Mouse (Mus musculus) G1E (cell line): ENCODE data around the gene Macrod2. TPM values are rescaled to one million over a fixed set of nuclear protein-coding genes. Genes with fewer than 3 reads are reported as not detected.

Experiments used
- ATAC-seq: 2 replicates; pipeline ENCODE4 v1.8.0; 2016; ENCODE audit warnings: mild to moderate bottlenecking; ENCODE audit not compliant: insufficient number of reproducible peaks, poor library complexity, low FRiP score, severe bottlenecking; ENCODE audit errors: extremely low read depth
- DNase-seq: peaks from one replicate; pipeline ENCODE4 v3.0.0; 2012; ENCODE audit warnings: low spot score
- H3K27me3 ChIP-seq: 2 replicates; pipeline ENCODE4 v1.6.1; 2012; ENCODE audit warnings: mild to moderate bottlenecking, low read length, inconsistent platforms; ENCODE audit not compliant: insufficient read depth
- H3K36me3 ChIP-seq: replicated peaks from 2 replicates; pipeline ENCODE3; 2012; ENCODE audit warnings: mild to moderate bottlenecking, inconsistent platforms
- H3K4me1 ChIP-seq: 2 replicates; pipeline ENCODE4 v1.6.1; 2012; ENCODE audit warnings: low read depth, low read length, inconsistent platforms, mixed read lengths; ENCODE audit not compliant: insufficient read depth
- H3K4me3 ChIP-seq: 2 replicates; pipeline ENCODE4 v1.5.1; 2012; ENCODE audit warnings: low read depth, mild to moderate bottlenecking, inconsistent platforms, low read length, moderate library complexity, mixed read lengths
- H3K9me3 ChIP-seq: replicated peaks from 2 replicates; pipeline ENCODE4 v1.6.1; 2012; ENCODE audit warnings: inconsistent platforms
- CTCF ChIP-seq: IDR thresholded peaks from 2 replicates; pipeline ENCODE4 v1.5.1; 2012; ENCODE audit warnings: low read depth, low read length, inconsistent platforms, mixed read lengths
- GATA1 ChIP-seq: IDR thresholded peaks from 2 replicates; pipeline ENCODE4 v1.6.1; 2012; ENCODE audit warnings: borderline replicate concordance, low read length, inconsistent platforms, mixed read lengths
- GATA2 ChIP-seq: IDR thresholded peaks from 2 replicates; pipeline ENCODE4 v1.6.1; 2012; ENCODE audit warnings: low read depth, low read length, inconsistent platforms, borderline replicate concordance
- POLR2AphosphoS5 ChIP-seq: IDR thresholded peaks from 2 replicates; pipeline ENCODE4 v1.6.1; 2012; ENCODE audit warnings: low read depth, low read length, inconsistent platforms; ENCODE audit not compliant: insufficient replicate concordance
- TAL1 ChIP-seq: conservative IDR thresholded peaks from 2 replicates; pipeline ENCODE4 v1.6.1; 2012; ENCODE audit warnings: low read depth, low read length, inconsistent platforms, mixed read lengths
- polyA plus RNA-seq: library from polyadenylated mRNA; stranded (reverse); fragments of >175 nt; gene quantifications from 2 replicates; pipeline ENCODE4 v1.2.3, GENCODE M21; 2012
- total RNA-seq, 2 experiments: library from RNA; stranded (forward) in 1 of 2; stranded (reverse) in 1 of 2; fragments of 200-1000 nt in 1 of 2; fragments of >200 nt in 1 of 2; fragmentation: Nextera tagmentation in 1 of 2; gene quantifications; 2 replicates each; pipeline ENCODE4 v1.2.3; 2014 to 2017

Gene Macrod2
- total and polyA plus RNA-seq, 3 experiments, result 0.38 TPM; not detected in 2

DNA sequence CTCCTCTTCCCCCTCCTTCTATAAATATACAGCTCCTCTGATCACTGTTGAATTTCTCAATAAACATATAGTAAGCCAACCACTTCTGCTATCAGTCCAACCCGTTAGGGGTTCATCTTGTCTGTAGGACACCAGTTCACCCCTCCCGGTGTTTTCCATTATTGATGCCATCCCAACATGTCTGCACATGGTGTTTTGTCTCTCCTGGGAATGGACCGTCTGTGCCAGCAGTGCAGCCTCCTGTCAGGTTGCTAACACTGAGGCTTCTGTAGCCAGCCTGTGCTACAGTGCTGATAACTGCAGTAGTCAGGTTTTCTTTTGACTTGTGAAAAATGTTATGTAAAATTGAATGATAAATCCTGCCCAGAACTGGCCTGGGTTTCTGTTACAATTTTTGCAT is 1928.0 kb downstream of the Macrod2 start:
- no peaks in the 10 kb centered on the region for H3K36me3 ChIP-seq
- no peak for DNase-seq
- no peaks in the 10 kb centered on the region for H3K27me3 ChIP-seq
- ATAC-seq, result no peak
- H3K9me3 ChIP-seq, result peaks cover 9% of the 10 kb centered on the region
- no peaks in the 10 kb centered on the region for H3K4me1 ChIP-seq
- H3K4me3 ChIP-seq, result no peak overlapping the region
- TF ChIP-seq GATA2 (no peak), CTCF (no peak), TAL1 (no peak), GATA1 (no peak), POLR2AphosphoS5 (no peak)

DNA sequence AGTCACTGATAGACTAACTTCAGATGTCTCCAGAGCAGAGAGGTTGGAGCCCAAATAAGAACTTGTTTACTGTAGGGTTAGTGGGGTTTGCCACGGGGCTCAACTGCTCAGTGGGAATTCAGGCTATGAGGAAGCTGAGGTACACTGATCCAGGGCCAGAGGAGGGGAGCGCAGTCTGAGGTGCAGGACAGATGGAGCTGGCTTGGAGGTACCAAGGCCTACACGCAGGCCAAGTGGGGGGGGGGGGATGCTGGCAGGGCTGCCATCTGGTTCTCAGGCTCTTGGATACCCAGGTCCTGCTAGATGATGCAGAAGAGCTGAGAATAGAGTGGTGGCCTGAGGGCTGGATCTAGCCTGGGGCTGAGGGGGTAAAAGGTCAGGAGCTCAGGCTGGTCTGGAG is 1931.6 kb downstream of the Macrod2 start:
- no peak overlapping the region for H3K4me3 ChIP-seq
- no peaks in the 10 kb centered on the region for H3K27me3 ChIP-seq
- TF ChIP-seq TAL1, result no peak
- no peak for TF ChIP-seq GATA2
- no peak for TF ChIP-seq CTCF
- no peak for TF ChIP-seq GATA1
- TF ChIP-seq POLR2AphosphoS5, result no peak
- no peak for ATAC-seq
- peaks cover 16% of the 10 kb centered on the region for H3K9me3 ChIP-seq
- no peak for DNase-seq
- H3K4me1 ChIP-seq, result no peaks in the 10 kb centered on the region
- H3K36me3 ChIP-seq, result no peaks in the 10 kb centered on the region

DNA sequence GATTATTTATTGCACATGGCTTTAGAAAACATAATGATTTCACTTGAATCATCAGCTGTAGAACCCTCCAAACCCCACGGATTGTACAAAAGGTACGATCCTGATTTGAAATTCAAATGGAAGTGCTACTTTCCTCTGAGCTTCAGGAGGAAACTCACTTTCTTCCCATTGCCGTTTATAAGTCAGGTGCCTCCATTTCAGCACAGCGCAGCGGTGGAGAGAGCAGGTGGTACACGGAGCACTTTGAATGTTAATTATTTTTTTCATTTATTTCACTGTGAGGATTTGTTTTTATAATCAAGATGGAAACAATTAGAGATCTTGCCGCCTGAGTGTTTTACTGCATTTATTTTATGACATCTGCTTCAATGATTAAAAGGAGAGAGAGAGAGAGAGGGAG is 1934.7 kb downstream of the Macrod2 start:
- Histone ChIP-seq H3K9me3 (peaks cover 19% of the 10 kb centered on the region), H3K36me3 (no peaks in the 10 kb centered on the region)
- ATAC-seq, result no peak

DNA sequence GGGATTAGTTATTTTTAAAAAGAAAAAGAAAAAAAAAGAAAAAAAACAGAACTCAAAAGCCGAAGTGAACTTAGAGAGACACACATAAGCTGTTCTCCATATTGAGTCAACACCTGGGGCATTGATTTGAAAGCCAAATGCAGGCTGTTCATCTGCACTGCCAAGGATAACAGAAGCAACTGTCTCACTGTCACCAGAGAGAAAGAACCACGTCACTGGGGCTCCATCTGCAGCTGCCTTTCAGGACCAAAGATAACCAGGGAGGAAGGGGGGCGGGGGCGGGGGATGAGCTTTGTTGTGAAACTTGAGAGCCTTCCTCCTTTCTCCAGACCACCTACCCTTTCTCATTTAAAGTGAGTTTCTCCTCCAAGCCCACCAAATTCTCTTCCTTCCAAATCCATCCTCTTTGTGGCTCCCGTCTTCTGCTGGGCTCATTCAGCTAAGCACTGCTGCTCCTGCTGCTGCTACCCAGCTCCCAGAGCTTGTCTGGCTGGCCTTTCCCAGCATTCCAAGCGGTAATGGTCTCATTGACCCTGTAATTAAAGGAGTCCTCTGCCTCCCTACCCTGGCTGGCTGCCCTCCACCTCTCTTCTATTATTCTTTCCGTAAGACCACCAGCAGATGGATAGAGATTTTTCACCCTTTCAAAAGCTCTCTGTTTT is 1939.5 kb downstream of the Macrod2 start:
- DNase-seq, result no peak
- no peaks in the 10 kb centered on the region for H3K4me1 ChIP-seq
- no peak overlapping the region for H3K4me3 ChIP-seq
- no peaks in the 10 kb centered on the region for H3K36me3 ChIP-seq
- TF ChIP-seq POLR2AphosphoS5, result no peak
- no peak for TF ChIP-seq GATA2
- no peak for TF ChIP-seq GATA1
- TF ChIP-seq TAL1, result no peak
- no peak for TF ChIP-seq CTCF
- H3K9me3 ChIP-seq, result peaks cover 27% of the 10 kb centered on the region
- H3K27me3 ChIP-seq, result no peaks in the 10 kb centered on the region
- ATAC-seq, result no peak

More for the DNA sequence above, 1934.7 kb downstream of the Macrod2 start:
- Histone ChIP-seq H3K4me3 (no peak overlapping the region), H3K4me1 (no peaks in the 10 kb centered on the region), H3K27me3 (no peaks in the 10 kb centered on the region)
- no peak for DNase-seq
- TF ChIP-seq CTCF (no peak), POLR2AphosphoS5 (no peak), GATA2 (no peak), GATA1 (no peak)

DNA sequence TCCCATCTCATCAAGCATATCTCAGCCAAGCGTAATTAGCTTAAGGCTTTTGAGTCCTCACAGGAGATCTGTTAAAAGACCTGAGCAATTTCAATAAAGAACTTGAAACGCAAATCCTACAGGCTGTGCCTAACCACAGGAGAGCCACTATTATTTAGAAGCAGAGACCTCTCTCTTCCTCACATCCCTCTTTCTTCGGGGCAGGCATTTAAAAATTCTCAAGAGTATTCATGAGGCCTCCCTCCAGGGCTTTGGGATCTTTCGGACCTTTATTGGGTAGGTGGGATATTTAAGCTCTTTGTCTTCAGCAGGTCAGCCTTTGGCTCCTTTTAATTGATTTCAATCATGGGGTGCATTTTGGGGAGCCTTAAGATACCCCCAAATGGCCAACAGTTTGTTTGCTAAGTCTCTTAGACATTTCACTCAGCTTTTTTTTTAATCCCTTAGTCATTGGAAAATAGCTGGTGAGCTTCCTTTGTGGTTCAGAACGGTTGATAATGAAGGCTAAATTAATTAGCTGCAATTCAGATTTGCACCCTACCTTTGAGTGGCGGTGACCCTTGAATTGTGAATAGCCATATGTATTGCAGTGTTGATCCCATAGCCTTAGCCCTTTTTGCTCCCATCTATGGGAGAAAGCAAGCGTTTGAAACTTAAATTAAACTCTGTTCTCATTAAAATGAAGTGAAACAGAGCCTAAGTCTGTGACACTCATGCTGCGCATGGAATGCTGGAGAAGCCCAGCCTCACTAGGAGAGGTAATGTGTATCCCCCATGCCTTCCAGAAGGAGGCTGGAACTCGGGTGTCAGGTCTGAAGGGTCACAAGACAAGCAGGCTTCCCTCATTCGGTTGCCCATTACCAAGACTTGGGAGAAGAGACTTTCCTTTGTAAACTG is 1940.2 kb downstream of the Macrod2 start:
- Histone ChIP-seq H3K27me3 (no peaks in the 10 kb centered on the region), H3K4me1 (no peaks in the 10 kb centered on the region), H3K4me3 (no peak overlapping the region), H3K9me3 (peaks cover 34% of the 10 kb centered on the region), H3K36me3 (no peaks in the 10 kb centered on the region)
- TF ChIP-seq CTCF (no peak), POLR2AphosphoS5 (no peak), GATA1 (no peak), TAL1 (no peak), GATA2 (no peak)
- DNase-seq (no peak), ATAC-seq (no peak)

DNA sequence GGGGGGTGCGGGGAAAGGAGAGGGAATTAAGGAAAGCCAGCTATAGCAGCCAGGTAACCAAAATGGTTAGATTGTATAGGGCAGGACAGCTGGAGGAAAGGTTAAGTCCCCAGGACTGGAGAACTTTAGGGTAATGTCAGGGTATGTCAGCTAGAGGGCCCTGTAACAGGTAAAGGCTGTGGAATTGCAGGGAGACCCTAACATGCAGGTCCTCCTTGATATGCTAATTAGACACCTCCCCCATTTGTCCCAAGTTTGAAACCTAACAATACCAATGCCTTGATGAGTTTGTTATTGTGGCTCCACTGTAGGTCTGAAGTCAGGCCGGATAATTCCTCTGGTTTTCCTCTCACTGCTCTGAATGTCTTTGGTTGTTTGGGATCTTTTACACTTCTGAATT is 1948.9 kb downstream of the Macrod2 start:
- no peaks in the 10 kb centered on the region for H3K36me3 ChIP-seq
- H3K9me3 ChIP-seq, result peaks cover 35% of the 10 kb centered on the region
- H3K4me1 ChIP-seq, result no peaks in the 10 kb centered on the region
- no peak for ATAC-seq
- DNase-seq, result no peak
- TF ChIP-seq CTCF (no peak), GATA2 (no peak)
- no peaks in the 10 kb centered on the region for H3K27me3 ChIP-seq
- no peak overlapping the region for H3K4me3 ChIP-seq

DNA sequence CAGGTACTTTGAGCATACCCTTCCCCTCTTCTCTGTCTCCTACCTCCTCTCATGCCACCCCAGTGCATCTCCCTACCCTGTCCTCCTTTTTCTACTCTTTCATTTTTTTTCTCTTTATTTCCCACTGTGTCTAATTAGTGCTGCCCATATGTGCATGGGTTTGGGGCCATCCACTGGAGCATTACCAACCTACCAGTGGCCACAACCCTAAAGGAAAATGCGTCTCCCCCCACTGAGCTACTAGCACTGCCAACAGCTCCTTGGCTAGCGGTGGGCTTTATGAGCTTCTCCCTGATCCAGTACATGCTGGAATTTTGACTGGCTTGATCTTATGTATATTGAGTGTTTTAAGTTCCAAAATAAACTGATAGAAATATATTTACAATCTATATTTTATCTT is 1949.6 kb downstream of the Macrod2 start:
- TF ChIP-seq GATA2 (no peak), CTCF (no peak), GATA1 (no peak), TAL1 (no peak), POLR2AphosphoS5 (no peak)
- peaks cover 32% of the 10 kb centered on the region for H3K9me3 ChIP-seq
- H3K36me3 ChIP-seq, result no peaks in the 10 kb centered on the region
- H3K4me1 ChIP-seq, result no peaks in the 10 kb centered on the region
- H3K4me3 ChIP-seq, result no peak overlapping the region
- no peak for DNase-seq
- ATAC-seq, result no peak
- H3K27me3 ChIP-seq, result no peaks in the 10 kb centered on the region
